ENCODE assay signal across 9 mouse cellular contexts in genomic region chr9:70863299-70863698, GRCm38 (mm10).
DNase-seq lines count a peak whose midpoint lies in the region; ATAC-seq and TF ChIP-seq lines count a peak whose summit lies in the region.
"Had no signal": no experiment of that assay in that cellular context is flagged by ENCODE, and none has a peak within 500 bp of the region (broad histone marks: within the 10 kb centered on the region; RNA-seq: fewer than 3 reads in every experiment).

No protein-coding gene starts in this region.

- ATAC-seq in midbrain, embryonic 13.5 days: no peak
- peak; percentile 87 for ATAC-seq in erythroid progenitor cell, adult 5-6 weeks (replicated peaks; ENCODE audit: low FRiP score, poor library complexity, severe bottlenecking)
- ATAC-seq in lung, postnatal 0 days: peak; percentile 88
- ATAC-seq: Patski had no signal

- no peak overlapping the region for H3K4me3 ChIP-seq in midbrain, embryonic 10.5 days
- no peak overlapping the region for H3K4me3 ChIP-seq in midbrain, embryonic 13.5 days (replicated peaks)
- no peak overlapping the region for H3K4me3 ChIP-seq in kidney, adult 2 months (ENCODE audit: insufficient read depth, low read depth, low read length)
- no peak overlapping the region for H3K4me3 ChIP-seq in lung, postnatal 0 days (ENCODE audit: low read depth, low read length)

- no peak overlapping the region for H3K4me2 ChIP-seq in midbrain, embryonic 13.5 days (replicated peaks)
- no peak overlapping the region for H3K4me2 ChIP-seq in lung, postnatal 0 days (replicated peaks; ENCODE audit: low read depth, low read length)

- 49% methylated on average over 8 of the region's 8 CpGs for WGBS in midbrain, embryonic 10.5 days
- WGBS in midbrain, embryonic 13.5 days: 51% methylated on average over 8 of the region's 8 CpGs
- 36% methylated on average over 8 of the region's 8 CpGs for WGBS in kidney, adult 2 months
- WGBS in lung, postnatal 0 days: 21% methylated on average over 8 of the region's 8 CpGs

- no peaks in the 10 kb centered on the region for H3K9me3 ChIP-seq in midbrain, embryonic 10.5 days (replicated peaks)
- no peaks in the 10 kb centered on the region for H3K9me3 ChIP-seq in midbrain, embryonic 13.5 days
- no peaks in the 10 kb centered on the region for H3K9me3 ChIP-seq in lung, postnatal 0 days (ENCODE audit: low read length)

- H3K27me3 ChIP-seq in midbrain, embryonic 10.5 days (ENCODE audit: low read depth, poor library complexity, severe bottlenecking): no peaks in the 10 kb centered on the region
- H3K27me3 ChIP-seq in midbrain, embryonic 13.5 days: no peaks in the 10 kb centered on the region
- H3K27me3 ChIP-seq in kidney, adult 2 months (replicated peaks; ENCODE audit: control insufficient read depth, insufficient read depth, low read length): no peaks in the 10 kb centered on the region
- H3K27me3 ChIP-seq in lung, postnatal 0 days (replicated peaks; ENCODE audit: insufficient read depth, low read length): no peaks in the 10 kb centered on the region
- H3K27me3 ChIP-seq: Patski had no signal

- TF ChIP-seq EP300 in lung, postnatal 0 days (IDR thresholded peaks at IDR 0.05): peak; percentile 65

- H3K27ac ChIP-seq in midbrain, embryonic 10.5 days (replicated peaks): peak overlapping the region; percentile 64
- H3K27ac ChIP-seq in midbrain, embryonic 13.5 days: no peak overlapping the region
- H3K27ac ChIP-seq in kidney, adult 2 months (ENCODE audit: insufficient read depth, low read depth, low read length): peak overlapping the region; percentile 13; the same call in 1 of the 2 replicates
- H3K27ac ChIP-seq in lung, postnatal 0 days (ENCODE audit: low read length): peak overlapping the region; percentile 79

- TF ChIP-seq CTCF in kidney, adult 2 months (conservative IDR thresholded peaks at IDR 0.05; ENCODE audit: insufficient read depth, insufficient read length, low read depth, low read length): no peak
- no peak for TF ChIP-seq CTCF in lung, postnatal 0 days (IDR thresholded peaks at IDR 0.05)

- intact Hi-C loops in left cerebral cortex, postnatal 4 days (cut with DNase I): no loop called here

- H3K4me1 ChIP-seq in midbrain, embryonic 10.5 days: peaks cover 16% of the 10 kb centered on the region
- H3K4me1 ChIP-seq in midbrain, embryonic 13.5 days (replicated peaks): no peaks in the 10 kb centered on the region
- H3K4me1 ChIP-seq in kidney, adult 2 months (ENCODE audit: control insufficient read depth, insufficient read depth, low read length): no peaks in the 10 kb centered on the region
- H3K4me1 ChIP-seq in lung, postnatal 0 days (ENCODE audit: insufficient read depth, low read depth, low read length): peaks cover 10% of the 10 kb centered on the region

- no peak for DNase-seq in midbrain, embryonic 10.5 days (ENCODE audit: low spot score)
- peak; percentile 75 for DNase-seq in kidney, adult 2 months
- DNase-seq in lung, postnatal 0 days (ENCODE audit: low spot score): peak; percentile 68
- DNase-seq in urinary bladder, postnatal 25 days (ENCODE audit: low spot score): peak; percentile 33
- DNase-seq in left cerebral cortex, postnatal 4 days: no peak
- DNase-seq in right cerebral cortex, postnatal 14 days: no peak

- no peak overlapping the region for H3K9ac ChIP-seq in midbrain, embryonic 13.5 days (replicated peaks)
- no peak overlapping the region for H3K9ac ChIP-seq in lung, postnatal 0 days (replicated peaks; ENCODE audit: low read depth)

- H3K36me3 ChIP-seq in midbrain, embryonic 10.5 days: no peaks in the 10 kb centered on the region
- H3K36me3 ChIP-seq in midbrain, embryonic 13.5 days: no peaks in the 10 kb centered on the region
- no peaks in the 10 kb centered on the region for H3K36me3 ChIP-seq in kidney, adult 2 months (ENCODE audit: control insufficient read depth, insufficient read depth, low read length)
- no peaks in the 10 kb centered on the region for H3K36me3 ChIP-seq in lung, postnatal 0 days (ENCODE audit: insufficient read depth, low read length)

- TF ChIP-seq POLR2A in kidney, adult 2 months (IDR thresholded peaks at IDR 0.05; ENCODE audit: low read depth, low read length): no peak

Comparison
In these comparisons a context has a peak if more than half of its experiments do, and no peak if none do; other contexts are left out.
1. DNase-seq: peak in kidney, adult 2 months (single experiment), lung, postnatal 0 days (single experiment) and urinary bladder, postnatal 25 days (single experiment); none in midbrain, embryonic 10.5 days (single experiment), left cerebral cortex, postnatal 4 days (single experiment) and right cerebral cortex, postnatal 14 days (single experiment).